ENCODE assay signal across 13 mouse cellular contexts in genomic region chr1:88306543-88306942, GRCm38 (mm10). TPM values are rescaled to one million over a fixed set of nuclear protein-coding genes. Genes with fewer than 3 reads are reported as not detected.
A peak's percentile ranks its signal among the peaks of the same experiment; 100 is the strongest.
DNase-seq lines count a peak whose midpoint lies in the region; ATAC-seq and TF ChIP-seq lines count a peak whose summit lies in the region.
"Had no signal": no experiment of that assay in that cellular context is flagged by ENCODE, and none has a peak within 500 bp of the region (broad histone marks: within the 10 kb centered on the region; RNA-seq: fewer than 3 reads in every experiment).

No protein-coding gene starts in this region.

- no peak for TF ChIP-seq CTCF in stomach, postnatal 0 days (IDR thresholded peaks at IDR 0.05; ENCODE audit: low read depth)

- peak; percentile 30 for DNase-seq in forebrain, embryonic 10.5 days (ENCODE audit: extremely low spot score, low spot score)
- no peak for DNase-seq in forebrain, embryonic 14.5 days (ENCODE audit: low spot score)
- peak; percentile 19 for DNase-seq in stomach, postnatal 0 days (ENCODE audit: low spot score)
- DNase-seq in hindbrain, embryonic 14.5 days (ENCODE audit: low spot score) = no peak
- no peak for DNase-seq in kidney, postnatal 36 days
- DNase-seq: adrenal gland, postnatal 14 days had no signal

- no peaks in the 10 kb centered on the region for H3K36me3 ChIP-seq in forebrain, embryonic 10.5 days (replicated peaks)
- H3K36me3 ChIP-seq in forebrain, embryonic 12.5 days (replicated peaks) = no peaks in the 10 kb centered on the region
- H3K36me3 ChIP-seq in midbrain, embryonic 16.5 days (ENCODE audit: control insufficient read depth, insufficient read depth, low read length) = no peaks in the 10 kb centered on the region
- H3K36me3 ChIP-seq in midbrain, embryonic 13.5 days = no peaks in the 10 kb centered on the region
- H3K36me3 ChIP-seq in forebrain, embryonic 14.5 days (ENCODE audit: control insufficient read depth, insufficient read depth, low read length) = no peaks in the 10 kb centered on the region
- no peaks in the 10 kb centered on the region for H3K36me3 ChIP-seq in stomach, postnatal 0 days (ENCODE audit: control insufficient read depth, insufficient read depth, low read length)
- H3K36me3 ChIP-seq in hindbrain, embryonic 14.5 days (replicated peaks; ENCODE audit: control insufficient read depth, insufficient read depth) = no peaks in the 10 kb centered on the region
- H3K36me3 ChIP-seq: kidney, embryonic 15.5 days; limb, embryonic 12.5 days; midbrain, embryonic 12.5 days had no signal

- TF ChIP-seq EP300 in stomach, postnatal 0 days (optimal IDR thresholded peaks at IDR 0.05) = no peak

- no peaks in the 10 kb centered on the region for H3K27me3 ChIP-seq in forebrain, embryonic 10.5 days (ENCODE audit: poor library complexity, severe bottlenecking)
- H3K27me3 ChIP-seq in forebrain, embryonic 12.5 days = no peaks in the 10 kb centered on the region
- no peaks in the 10 kb centered on the region for H3K27me3 ChIP-seq in midbrain, embryonic 16.5 days (ENCODE audit: control insufficient read depth, insufficient read depth, low read depth, low read length)
- no peaks in the 10 kb centered on the region for H3K27me3 ChIP-seq in midbrain, embryonic 13.5 days
- H3K27me3 ChIP-seq in forebrain, embryonic 14.5 days (replicated peaks; ENCODE audit: control insufficient read depth, insufficient read depth, low read length) = no peaks in the 10 kb centered on the region
- H3K27me3 ChIP-seq in stomach, postnatal 0 days (ENCODE audit: control insufficient read depth, insufficient read depth, low read length) = no peaks in the 10 kb centered on the region
- no peaks in the 10 kb centered on the region for H3K27me3 ChIP-seq in hindbrain, embryonic 14.5 days (ENCODE audit: control insufficient read depth, insufficient read depth, low read length)
- H3K27me3 ChIP-seq: kidney, embryonic 15.5 days; limb, embryonic 12.5 days; midbrain, embryonic 12.5 days had no signal

- no peak overlapping the region for H3K27ac ChIP-seq in forebrain, embryonic 10.5 days
- H3K27ac ChIP-seq in forebrain, embryonic 12.5 days = no peak overlapping the region
- H3K27ac ChIP-seq in midbrain, embryonic 16.5 days (ENCODE audit: low read length) = no peak overlapping the region
- H3K27ac ChIP-seq in midbrain, embryonic 13.5 days = no peak overlapping the region
- no peak overlapping the region for H3K27ac ChIP-seq in forebrain, embryonic 14.5 days (ENCODE audit: low read depth, low read length)
- no peak overlapping the region for H3K27ac ChIP-seq in stomach, postnatal 0 days (replicated peaks)
- H3K27ac ChIP-seq in hindbrain, embryonic 14.5 days = no peak overlapping the region
- H3K27ac ChIP-seq: kidney, embryonic 15.5 days; limb, embryonic 12.5 days; midbrain, embryonic 12.5 days had no signal

- WGBS in forebrain, embryonic 10.5 days = 73% methylated on average over 1 of the region's 1 CpGs
- WGBS in forebrain, embryonic 12.5 days = 59% methylated on average over 1 of the region's 1 CpGs
- WGBS in midbrain, embryonic 16.5 days = 62% methylated on average over 1 of the region's 1 CpGs
- 57% methylated on average over 1 of the region's 1 CpGs for WGBS in midbrain, embryonic 13.5 days
- WGBS in forebrain, embryonic 14.5 days = 59% methylated on average over 1 of the region's 1 CpGs
- WGBS in stomach, postnatal 0 days = 57% methylated on average over 1 of the region's 1 CpGs
- 66% methylated on average over 1 of the region's 1 CpGs for WGBS in hindbrain, embryonic 14.5 days

- no peak overlapping the region for H3K9ac ChIP-seq in forebrain, embryonic 12.5 days
- H3K9ac ChIP-seq in midbrain, embryonic 16.5 days (ENCODE audit: low read depth, low read length) = no peak overlapping the region
- H3K9ac ChIP-seq in midbrain, embryonic 13.5 days (replicated peaks) = no peak overlapping the region
- H3K9ac ChIP-seq in forebrain, embryonic 14.5 days (ENCODE audit: low read length) = no peak overlapping the region
- no peak overlapping the region for H3K9ac ChIP-seq in stomach, postnatal 0 days (ENCODE audit: low read length)
- no peak overlapping the region for H3K9ac ChIP-seq in hindbrain, embryonic 14.5 days
- H3K9ac ChIP-seq: kidney, embryonic 15.5 days; limb, embryonic 12.5 days; midbrain, embryonic 12.5 days had no signal

- no peaks in the 10 kb centered on the region for H3K4me1 ChIP-seq in forebrain, embryonic 10.5 days
- no peaks in the 10 kb centered on the region for H3K4me1 ChIP-seq in forebrain, embryonic 12.5 days
- H3K4me1 ChIP-seq in midbrain, embryonic 16.5 days (ENCODE audit: control insufficient read depth, insufficient read depth, low read length) = no peaks in the 10 kb centered on the region
- H3K4me1 ChIP-seq in midbrain, embryonic 13.5 days (replicated peaks) = no peaks in the 10 kb centered on the region
- H3K4me1 ChIP-seq in forebrain, embryonic 14.5 days (ENCODE audit: control insufficient read depth, insufficient read depth, low read length) = no peaks in the 10 kb centered on the region
- no peaks in the 10 kb centered on the region for H3K4me1 ChIP-seq in stomach, postnatal 0 days (replicated peaks; ENCODE audit: control insufficient read depth, insufficient read depth)
- no peaks in the 10 kb centered on the region for H3K4me1 ChIP-seq in hindbrain, embryonic 14.5 days (replicated peaks; ENCODE audit: control insufficient read depth, insufficient read depth, low read length)
- H3K4me1 ChIP-seq: kidney, embryonic 15.5 days; limb, embryonic 12.5 days; midbrain, embryonic 12.5 days had no signal

- H3K9me3 ChIP-seq in forebrain, embryonic 10.5 days = peaks cover 89% of the 10 kb centered on the region
- H3K9me3 ChIP-seq in forebrain, embryonic 12.5 days = peaks cover 85% of the 10 kb centered on the region
- H3K9me3 ChIP-seq in midbrain, embryonic 16.5 days (replicated peaks; ENCODE audit: control insufficient read depth, low read length, poor library complexity, severe bottlenecking) = peaks cover 82% of the 10 kb centered on the region
- peaks cover 77% of the 10 kb centered on the region for H3K9me3 ChIP-seq in midbrain, embryonic 13.5 days
- peaks cover 73% of the 10 kb centered on the region for H3K9me3 ChIP-seq in forebrain, embryonic 14.5 days (replicated peaks; ENCODE audit: control insufficient read depth, low read length)
- H3K9me3 ChIP-seq in stomach, postnatal 0 days (ENCODE audit: control insufficient read depth, low read length) = peaks cover 12% of the 10 kb centered on the region
- peaks cover 89% of the 10 kb centered on the region for H3K9me3 ChIP-seq in hindbrain, embryonic 14.5 days (ENCODE audit: control insufficient read depth, low read length)

- no peak overlapping the region for H3K4me3 ChIP-seq in forebrain, embryonic 10.5 days
- H3K4me3 ChIP-seq in forebrain, embryonic 12.5 days (replicated peaks) = no peak overlapping the region
- no peak overlapping the region for H3K4me3 ChIP-seq in midbrain, embryonic 16.5 days (ENCODE audit: low read depth, low read length)
- no peak overlapping the region for H3K4me3 ChIP-seq in midbrain, embryonic 13.5 days (replicated peaks)
- H3K4me3 ChIP-seq in forebrain, embryonic 14.5 days (ENCODE audit: low read depth, low read length) = no peak overlapping the region
- no peak overlapping the region for H3K4me3 ChIP-seq in stomach, postnatal 0 days (ENCODE audit: low read depth, low read length)
- no peak overlapping the region for H3K4me3 ChIP-seq in hindbrain, embryonic 14.5 days (replicated peaks; ENCODE audit: low read length)
- H3K4me3 ChIP-seq: kidney, embryonic 15.5 days; limb, embryonic 12.5 days; midbrain, embryonic 12.5 days had no signal

- no peak overlapping the region for H3K4me2 ChIP-seq in forebrain, embryonic 12.5 days
- H3K4me2 ChIP-seq in midbrain, embryonic 16.5 days (ENCODE audit: low read length) = no peak overlapping the region
- no peak overlapping the region for H3K4me2 ChIP-seq in midbrain, embryonic 13.5 days (replicated peaks)
- no peak overlapping the region for H3K4me2 ChIP-seq in forebrain, embryonic 14.5 days (ENCODE audit: low read length)
- no peak overlapping the region for H3K4me2 ChIP-seq in stomach, postnatal 0 days (replicated peaks; ENCODE audit: low read depth)
- H3K4me2 ChIP-seq in hindbrain, embryonic 14.5 days (replicated peaks) = no peak overlapping the region
- H3K4me2 ChIP-seq: kidney, embryonic 15.5 days; limb, embryonic 12.5 days; midbrain, embryonic 12.5 days had no signal

- ATAC-seq in forebrain, embryonic 12.5 days (ENCODE audit: low FRiP score) = no peak
- peak; percentile 33; the same call in 1 of the 2 replicates for ATAC-seq in midbrain, embryonic 16.5 days
- ATAC-seq in midbrain, embryonic 13.5 days = no peak
- ATAC-seq in forebrain, embryonic 14.5 days = peak; percentile 8; the same call in 1 of the 2 replicates
- ATAC-seq in stomach, postnatal 0 days (ENCODE audit: low FRiP score, low TSS enrichment) = no peak
- ATAC-seq in hindbrain, embryonic 14.5 days (ENCODE audit: low FRiP score) = no peak
- ATAC-seq: lung, postnatal 0 days had no signal

RNA-seq across cellular contexts. Expression of gene Trpm8, which starts 29.1 kb away (rescaled TPM):
- polyA plus RNA-seq in forebrain, embryonic 10.5 days (2016; fragmentation: Nextera tagmentation; extraction: Ambion mirVana) = not detected in 2 replicates
- not detected in 2 replicates for polyA plus RNA-seq in forebrain, embryonic 12.5 days (2016; fragmentation: Nextera tagmentation; extraction: Ambion mirVana)
- 0.11 and 0.17 TPM in 2 replicates for polyA plus RNA-seq in midbrain, embryonic 16.5 days (2015; fragmentation: Nextera tagmentation; extraction: Ambion mirVana)
- polyA plus RNA-seq in midbrain, embryonic 13.5 days (2015; fragmentation: Nextera tagmentation; extraction: Ambion mirVana) = 0.04 TPM in 1 of 2 replicates, not detected in the other
- polyA plus RNA-seq in forebrain, embryonic 14.5 days (2014; fragmentation: Nextera tagmentation; extraction: Ambion mirVana) = not detected in 2 replicates
- 0.02 and 0.06 TPM in 2 replicates for polyA plus RNA-seq in stomach, postnatal 0 days (2015; fragmentation: Nextera tagmentation; extraction: Ambion mirVana)
- 0.10 and 0.17 TPM in 2 replicates for polyA plus RNA-seq in hindbrain, embryonic 14.5 days (2014; fragmentation: Nextera tagmentation; extraction: Ambion mirVana)
- polyA plus RNA-seq: kidney, embryonic 15.5 days; limb, embryonic 12.5 days; lung, postnatal 0 days; midbrain, embryonic 12.5 days had no signal

RNA-seq across cellular contexts. Expression of gene Hjurp, which starts 29.1 kb away (rescaled TPM):
- polyA plus RNA-seq in forebrain, embryonic 10.5 days (2016; fragmentation: Nextera tagmentation; extraction: Ambion mirVana) = 223 and 224 TPM in 2 replicates
- 209 and 210 TPM in 2 replicates for polyA plus RNA-seq in forebrain, embryonic 12.5 days (2016; fragmentation: Nextera tagmentation; extraction: Ambion mirVana)
- 77.3 and 87.0 TPM in 2 replicates for polyA plus RNA-seq in midbrain, embryonic 16.5 days (2015; fragmentation: Nextera tagmentation; extraction: Ambion mirVana)
- polyA plus RNA-seq in midbrain, embryonic 13.5 days (2015; fragmentation: Nextera tagmentation; extraction: Ambion mirVana) = 107 and 110 TPM in 2 replicates
- 64.5 and 76.3 TPM in 2 replicates for polyA plus RNA-seq in forebrain, embryonic 14.5 days (2014; fragmentation: Nextera tagmentation; extraction: Ambion mirVana)
- 30.0 and 34.1 TPM in 2 replicates for polyA plus RNA-seq in stomach, postnatal 0 days (2015; fragmentation: Nextera tagmentation; extraction: Ambion mirVana)
- polyA plus RNA-seq in hindbrain, embryonic 14.5 days (2014; fragmentation: Nextera tagmentation; extraction: Ambion mirVana) = 64.1 and 64.5 TPM in 2 replicates

Comparison
In these comparisons a context has a peak if more than half of its experiments do, and no peak if none do; other contexts are left out.
1. DNase-seq: peak in forebrain, embryonic 10.5 days (single experiment) and stomach, postnatal 0 days (single experiment); none in forebrain, embryonic 14.5 days (single experiment), hindbrain, embryonic 14.5 days (single experiment) and kidney, postnatal 36 days (0 of 2).
2. ATAC-seq: peak in midbrain, embryonic 16.5 days (single experiment) and forebrain, embryonic 14.5 days (single experiment); none in forebrain, embryonic 12.5 days (single experiment), midbrain, embryonic 13.5 days (single experiment), stomach, postnatal 0 days (single experiment) and hindbrain, embryonic 14.5 days (single experiment).